ENCODE assay signal across 11 mouse cellular contexts in genomic region chr13:112415896-112416295, GRCm38 (mm10). TPM values are rescaled to one million over a fixed set of nuclear protein-coding genes. Genes with fewer than 3 reads are reported as not detected.
DNase-seq lines count a peak whose midpoint lies in the region; ATAC-seq and TF ChIP-seq lines count a peak whose summit lies in the region.
"Had no signal": no experiment of that assay in that cellular context is flagged by ENCODE, and none has a peak within 500 bp of the region (broad histone marks: within the 10 kb centered on the region; RNA-seq: fewer than 3 reads in every experiment).

No protein-coding gene starts in this region.

- TF ChIP-seq POLR2A in kidney, adult 2 months (IDR thresholded peaks at IDR 0.05; ENCODE audit: low read depth, low read length) = no peak
- no peak for TF ChIP-seq POLR2A in limb, embryonic 14.5 days (IDR thresholded peaks at IDR 0.05; ENCODE audit: borderline replicate concordance, extremely low read depth, insufficient read depth, insufficient read length)

- no peak overlapping the region for H3K4me2 ChIP-seq in limb, embryonic 14.5 days (replicated peaks; ENCODE audit: low read depth, low read length, severe bottlenecking)

- no peak for DNase-seq in kidney, adult 2 months
- no peak for DNase-seq in kidney, postnatal 14 days
- no peak for DNase-seq in ES-E14 (ENCODE audit: low read depth, low spot score)
- no peak for DNase-seq in limb, embryonic 14.5 days (ENCODE audit: low spot score)
- no peak for DNase-seq in testis, postnatal 14 days (ENCODE audit: low spot score)
- DNase-seq in layer of hippocampus, postnatal 36 days = no peak
- DNase-seq: cerebellum, postnatal 10 days; heart, postnatal 14 days; thymus, postnatal 36 days had no signal

- H3K4me3 ChIP-seq in kidney, adult 2 months (ENCODE audit: insufficient read depth, low read depth, low read length) = no peak overlapping the region
- H3K4me3 ChIP-seq in E14TG2a.4 (replicated peaks; ENCODE audit: low read length) = peak overlapping the region; percentile 64
- peak overlapping the region in 1 of 2 experiments; percentile 33; a peak in 1 of 4 replicates for H3K4me3 ChIP-seq in ES-E14 (ENCODE audit: insufficient read depth in 1 of 2, low read depth in 1 of 2, low read length in 2 of 2, poor library complexity in 1 of 2, severe bottlenecking in 1 of 2)
- no peak overlapping the region for H3K4me3 ChIP-seq in limb, embryonic 14.5 days (replicated peaks; ENCODE audit: low read length)

- no peaks in the 10 kb centered on the region for H3K27me3 ChIP-seq in kidney, adult 2 months (replicated peaks; ENCODE audit: control insufficient read depth, insufficient read depth, low read length)
- no peaks in the 10 kb centered on the region for H3K27me3 ChIP-seq in E14TG2a.4 (ENCODE audit: insufficient read depth, low read length)
- no peaks in the 10 kb centered on the region for H3K27me3 ChIP-seq in limb, embryonic 14.5 days (ENCODE audit: control insufficient read depth, insufficient read depth, low read length)

- peak overlapping the region; percentile 35; the same call in 1 of the 2 replicates for H3K27ac ChIP-seq in kidney, adult 2 months (ENCODE audit: insufficient read depth, low read depth, low read length)
- peak overlapping the region; percentile 95 for H3K27ac ChIP-seq in ES-E14 (ENCODE audit: insufficient read depth, low read depth, low read length, poor library complexity, severe bottlenecking)
- peak overlapping the region; percentile 56 for H3K27ac ChIP-seq in limb, embryonic 14.5 days (replicated peaks; ENCODE audit: low read depth, low read length)
- H3K27ac ChIP-seq: liver, embryonic 14.5 days had no signal

- H3K9ac ChIP-seq in ES-E14 (ENCODE audit: insufficient read depth, low read depth, low read length, poor library complexity, severe bottlenecking) = peak overlapping the region; percentile 74; the same call in 1 of the 2 replicates
- no peak overlapping the region for H3K9ac ChIP-seq in limb, embryonic 14.5 days (ENCODE audit: low read depth, low read length, severe bottlenecking)
- H3K9ac ChIP-seq: liver, embryonic 14.5 days had no signal

- 0 out of 2 replicates have a peak, but pooled peaks cover 2% of the 10 kb centered on the region for H3K4me1 ChIP-seq in kidney, adult 2 months (ENCODE audit: control insufficient read depth, insufficient read depth, low read length)
- peaks cover 75% of the 10 kb centered on the region for H3K4me1 ChIP-seq in E14TG2a.4 (replicated peaks; ENCODE audit: low read depth, low read length)
- peaks cover 14% of the 10 kb centered on the region in 2 experiments for H3K4me1 ChIP-seq in ES-E14 (ENCODE audit: control insufficient read depth in 2 of 2, insufficient read depth in 2 of 2, low read length in 2 of 2, poor library complexity in 1 of 2)
- H3K4me1 ChIP-seq in limb, embryonic 14.5 days (ENCODE audit: control insufficient read depth, insufficient read depth, low read length) = peaks cover 16% of the 10 kb centered on the region

- 84% methylated on average over 6 of the region's 6 CpGs for WGBS in kidney, adult 2 months
- 84% methylated on average over 6 of the region's 6 CpGs for WGBS in limb, embryonic 14.5 days

- ATAC-seq in limb, embryonic 14.5 days (ENCODE audit: low FRiP score, low read depth) = no peak

- peaks cover 8% of the 10 kb centered on the region for H3K9me3 ChIP-seq in E14TG2a.4 (ENCODE audit: low read length)
- H3K9me3 ChIP-seq in ES-E14 (ENCODE audit: control insufficient read depth, insufficient read depth, low read depth, low read length) = no peaks in the 10 kb centered on the region
- no peaks in the 10 kb centered on the region for H3K9me3 ChIP-seq in limb, embryonic 14.5 days (ENCODE audit: control insufficient read depth, low read length)

- in situ Hi-C loops in ES-E14 (cut with MboI; ENCODE audit: low sequenced_read_pairs in 2 of 2, unreplicated experiment in 2 of 2) = no loop called here

- no peaks in the 10 kb centered on the region for H3K36me3 ChIP-seq in kidney, adult 2 months (ENCODE audit: control insufficient read depth, insufficient read depth, low read length)
- H3K36me3 ChIP-seq in E14TG2a.4 (ENCODE audit: insufficient read depth, low read length) (no peaks in the 10 kb centered on the region), ES-E14 (ENCODE audit: control insufficient read depth, insufficient read depth, low read length, poor library complexity, severe bottlenecking) (no peaks in the 10 kb centered on the region)
- H3K36me3 ChIP-seq in limb, embryonic 14.5 days (ENCODE audit: control insufficient read depth, insufficient read depth, low read length) = no peaks in the 10 kb centered on the region

- no peak for TF ChIP-seq CTCF in kidney, adult 2 months (conservative IDR thresholded peaks at IDR 0.05; ENCODE audit: insufficient read depth, insufficient read length, low read depth, low read length)
- TF ChIP-seq CTCF in E14TG2a.4 (conservative IDR thresholded peaks at IDR 0.05; ENCODE audit: low read length) = no peak

TF ChIP-seq in ES-E14, 5 proteins besides CTCF, POLR2A, EP300 and RAD21:
- no peak for TF ChIP-seq HCFC1 (IDR thresholded peaks at IDR 0.05; ENCODE audit: borderline replicate concordance, insufficient read depth, low read length)
- no peak for TF ChIP-seq ZNF384 (IDR thresholded peaks at IDR 0.05; ENCODE audit: low read depth, low read length)
- no peak for TF ChIP-seq MAFK (IDR thresholded peaks at IDR 0.05; ENCODE audit: insufficient read depth, low read depth, low read length)
- no peak for TF ChIP-seq ZC3H11A (IDR thresholded peaks at IDR 0.05; ENCODE audit: borderline replicate concordance, low read depth, low read length)
- TF ChIP-seq CHD2 (IDR thresholded peaks at IDR 0.05; ENCODE audit: low read depth, low read length) = no peak

RNA-seq across cellular contexts. Expression of gene Il6st, which starts 48.0 kb away (rescaled TPM):
- polyA plus RNA-seq in kidney, adult 2 months (2012; rRNA removed) = 30.9 and 33.6 TPM in 2 replicates
- 55.2 and 89.2 TPM in 2 replicates for total RNA-seq in ES-E14 (2012; rRNA removed)
- 34.3 and 34.4 TPM in 2 replicates for polyA plus RNA-seq in limb, embryonic 14.5 days (2012; rRNA removed)
- polyA plus RNA-seq in limb, embryonic 14.5 days (2014; fragmentation: Nextera tagmentation; extraction: Ambion mirVana) = 40.3 and 42.4 TPM in 2 replicates
- 10 to 100 TPM; 67.3 to 80.3 TPM for total RNA-seq in layer of hippocampus, postnatal 36 days (2021)

Comparison
In these comparisons a context has a peak if more than half of its experiments do, and no peak if none do; other contexts are left out.
1. H3K27ac ChIP-seq: peak in every context shown above with its lines; median percentile 95 in ES-E14; 56 in limb, embryonic 14.5 days; 35 in kidney, adult 2 months.